Mouse (Mus musculus) heart, postnatal 25 days (tissue): ENCODE results near the gene Skint4. TPM values are rescaled to one million over a fixed set of nuclear protein-coding genes. Genes with fewer than 3 reads are reported as not detected.

Source experiments
- DNase-seq: peaks from one replicate; pipeline ENCODE4 v3.0.0; 2022; ENCODE audit warnings: low spot score
- intact Hi-C: fragments of 180-260 bp; cut with DNase I; formaldehyde crosslinking; loops from one replicate; pipeline ENCODE4 v1.15.1; 2025
- total RNA-seq, 2 experiments: library from RNA; stranded (reverse); gene quantifications; 2 replicates each; pipeline ENCODE4 v1.2.3; 2021

The Skint4 gene
- not detected for total RNA-seq

- no peak for DNase-seq
- intact Hi-C loops: no loop called here
Observed at GRCm38 (mm10) chr4:112071716-112072115, at the start of gene Skint4. TSS of gene Skint4 (plus strand) at chr4:112072016.

Other genes with a start within 250 kb of the Skint4 start
- gene Slc5a9, start 169.1 kb upstream of the Skint4 start, total RNA-seq: not detected
- gene Skint8, start 152.6 kb upstream of the Skint4 start, total RNA-seq: not detected
- gene Skint7, start 99.1 kb upstream of the Skint4 start, total RNA-seq: not detected
- not detected for gene Skint1, start 65.7 kb upstream of the Skint4 start, total RNA-seq
- not detected for gene Skint3, start 160.2 kb downstream of the Skint4 start, total RNA-seq